Mouse (Mus musculus) left cerebral cortex, postnatal 4 days (tissue): ENCODE results near the gene Tdpoz5. TPM values are rescaled to one million over a fixed set of nuclear protein-coding genes. Genes with fewer than 3 reads are reported as not detected.
"Not testable (repeated sequence)": the region's sequence is repeated elsewhere in the genome, so short reads cannot be mapped to it uniquely, and the experiment has no call there.

Source experiments
- DNase-seq: peaks from one replicate; pipeline ENCODE4 v3.0.0-alpha.2; 2022
- intact Hi-C: fragments of 180-260 bp; cut with DNase I; formaldehyde crosslinking; loops from one replicate; pipeline ENCODE4 v1.15.1; 2025
- total RNA-seq, 2 experiments: library from RNA; stranded (reverse); gene quantifications; 2 replicates each; pipeline ENCODE4 v1.2.3; 2021

The Tdpoz5 gene
- total RNA-seq = not detected

GRCm38 (mm10) chr3:93961214-93961613, at the start of gene Tdpoz5:
Gene Tdpoz5, minus strand, starts transcription at chr3:93961314.
- intact Hi-C loops, DNase-seq: not testable (repeated sequence)

GRCm38 (mm10) chr3:93968938-93969337, 7.8 kb upstream of the Tdpoz5 start:
- DNase-seq, intact Hi-C loops: not testable (repeated sequence)

- DNase-seq, intact Hi-C loops: not testable (repeated sequence)
Measured at GRCm38 (mm10) chr3:93943443-93943842, 17.7 kb downstream of the Tdpoz5 start, which contains the start of gene Gm9117. Gene Gm9117, minus strand, starts transcription at chr3:93943543.

- DNase-seq, intact Hi-C loops: not testable (repeated sequence)
Measured at GRCm38 (mm10) chr3:93938386-93938785, 22.7 kb downstream of the Tdpoz5 start.

Other genes with a start within 250 kb of the Tdpoz5 start
- not detected for gene Gm5773, start 188.3 kb downstream of the Tdpoz5 start, total RNA-seq
- gene Tdpoz4, start 164.9 kb downstream of the Tdpoz5 start, total RNA-seq = not detected
- not detected for gene Tdpoz3, start 135.3 kb downstream of the Tdpoz5 start, total RNA-seq
- not detected for gene Gm9117, start 17.8 kb downstream of the Tdpoz5 start, total RNA-seq
- not detected for gene Gm9125, start 93.6 kb upstream of the Tdpoz5 start, total RNA-seq
- gene Gm10697, start 111.3 kb upstream of the Tdpoz5 start, total RNA-seq = not detected
- not detected for gene Gm10696, start 216.9 kb upstream of the Tdpoz5 start, total RNA-seq
- not detected for gene Gm5286, start 235.4 kb upstream of the Tdpoz5 start, total RNA-seq